Mouse (Mus musculus) C2C12 (cell line): ENCODE results near the gene Gramd1b.

Source experiments
- CTCF ChIP-seq: IDR thresholded peaks from one replicate; pipeline ENCODE4 v1.5.1; 2011; ENCODE audit not compliant: control insufficient read depth, insufficient read depth, insufficient read length
- USF1 ChIP-seq: IDR thresholded peaks from one replicate; pipeline ENCODE4 v1.6.1; 2011; ENCODE audit warnings: low read depth, mild to moderate bottlenecking, control low read depth, moderate library complexity

DNA sequence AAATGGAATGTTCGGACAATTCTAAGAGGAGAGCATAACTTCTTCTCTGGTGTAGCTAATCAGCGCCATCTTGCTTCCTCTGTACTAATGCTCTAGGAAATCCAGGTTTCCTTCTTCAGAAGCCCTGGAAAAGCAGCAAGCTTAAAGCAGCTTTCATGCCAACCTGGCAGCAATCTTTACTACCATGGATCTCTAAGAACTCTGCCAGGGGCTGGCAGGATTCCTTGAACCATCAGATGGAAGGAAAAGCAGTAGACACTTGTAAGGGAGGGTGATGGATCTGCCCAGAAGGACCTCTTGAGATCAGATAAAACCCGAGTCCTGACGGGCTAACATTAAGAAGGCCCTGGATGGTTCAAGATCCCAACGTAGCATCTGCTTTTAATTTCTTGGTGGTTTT lies 234.9 kb downstream of the Gramd1b start:
- no peak for TF ChIP-seq USF1
- TF ChIP-seq CTCF = no peak
